Mouse (Mus musculus) stomach, postnatal 0 days (tissue): ENCODE data around the gene Slc38a1.

Source experiments
- CTCF ChIP-seq: IDR thresholded peaks from 2 replicates; pipeline ENCODE4 v1.5.1; 2016; ENCODE audit warnings: antibody characterized with exemption, low read depth, mild to moderate bottlenecking, moderate library complexity
- EP300 ChIP-seq: optimal IDR thresholded peaks from 2 replicates; pipeline ENCODE3; 2016; ENCODE audit warnings: antibody characterized with exemption

DNA sequence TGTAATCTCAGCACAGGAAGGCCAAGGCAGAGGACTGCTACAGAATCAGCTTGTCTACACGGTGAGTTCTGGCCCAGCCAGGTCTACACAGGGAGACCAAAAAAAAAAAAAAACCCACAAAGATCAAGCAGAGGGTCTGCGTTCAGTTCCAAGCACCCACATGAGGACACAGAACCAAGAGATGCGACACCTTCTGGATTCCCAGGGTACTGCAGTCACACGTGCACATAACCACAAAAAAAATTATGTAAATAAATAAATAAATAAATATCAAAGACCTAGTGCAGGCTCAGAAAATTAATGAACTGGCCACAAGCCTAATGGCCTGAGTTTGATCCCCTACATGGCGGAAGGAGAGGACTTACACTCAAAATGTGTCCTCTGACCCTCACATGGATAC is 10.5 kb downstream of the Slc38a1 start:
- TF ChIP-seq EP300 (no peak), CTCF (peak; percentile 15; the same call in 1 of the 2 replicates)
